Mouse (Mus musculus) stomach, postnatal 0 days (tissue): Measurements from ENCODE around the gene Fto. TPM values are rescaled to one million over a fixed set of nuclear protein-coding genes. Genes with fewer than 3 reads are reported as not detected.

ENCODE experiments used
- ATAC-seq: fragments of 200-750 bp; cut with Nextera tagmentation; 2 replicates; pipeline ENCODE4 v1.8.0; 2017; ENCODE audit not compliant: low FRiP score, low TSS enrichment
- DNase-seq: peaks from one replicate; pipeline ENCODE4 v3.0.0-alpha.2; 2016; ENCODE audit warnings: low spot score
- H3K27ac ChIP-seq: fragments of 300-500 bp; sonication (generic); replicated peaks from 2 replicates; pipeline ENCODE4 v1.5.1; 2014; ENCODE audit warnings: mild to moderate bottlenecking, control low read depth
- H3K27me3 ChIP-seq: fragments of 300-500 bp; sonication (generic); 2 replicates; pipeline ENCODE4 v1.6.1; 2014; ENCODE audit warnings: low read length; ENCODE audit not compliant: control insufficient read depth, insufficient read depth
- H3K36me3 ChIP-seq: fragments of 300-500 bp; sonication (generic); 2 replicates; pipeline ENCODE4 v1.6.1; 2014; ENCODE audit warnings: low read length, mixed read lengths; ENCODE audit not compliant: control insufficient read depth, insufficient read depth
- H3K4me1 ChIP-seq: fragments of 300-500 bp; sonication (generic); replicated peaks from 2 replicates; pipeline ENCODE4 v1.6.1; 2014; ENCODE audit warnings: antibody characterized with exemption; ENCODE audit not compliant: control insufficient read depth, insufficient read depth
- H3K4me2 ChIP-seq: fragments of 300-500 bp; sonication (generic); replicated peaks from 2 replicates; pipeline ENCODE4 v1.6.1; 2014; ENCODE audit warnings: low read depth, mild to moderate bottlenecking, control low read depth, moderate library complexity
- H3K4me3 ChIP-seq: fragments of 300-500 bp; sonication (generic); 2 replicates; pipeline ENCODE4 v1.5.1; 2014; ENCODE audit warnings: low read depth, low read length, control low read depth
- H3K9ac ChIP-seq: fragments of 300-500 bp; sonication (generic); 2 replicates; pipeline ENCODE4 v1.6.1; 2014; ENCODE audit warnings: mild to moderate bottlenecking, low read length, control low read depth, mixed read lengths
- H3K9me3 ChIP-seq: fragments of 300-500 bp; sonication (generic); 2 replicates; pipeline ENCODE4 v1.6.1; 2016; ENCODE audit warnings: low read length; ENCODE audit not compliant: control insufficient read depth
- CTCF ChIP-seq: IDR thresholded peaks from 2 replicates; pipeline ENCODE4 v1.5.1; 2016; ENCODE audit warnings: antibody characterized with exemption, low read depth, mild to moderate bottlenecking, moderate library complexity
- EP300 ChIP-seq: optimal IDR thresholded peaks from 2 replicates; pipeline ENCODE3; 2016; ENCODE audit warnings: antibody characterized with exemption
- WGBS: fragments of 180-500 bp; shearing (Covaris S2); extraction: QIAGEN DNeasy Blood & Tissue Kit; methylation state at CpG from one replicate; pipeline ENCODE4 v1.1.7; 2014; 5-methylcytosine and 5-hydroxymethylcytosine counted together
- polyA plus RNA-seq: library from polyadenylated mRNA; unstranded; fragments of >200 nt; fragmentation: Nextera tagmentation; extraction: Ambion mirVana; gene quantifications from 2 replicates; pipeline ENCODE4 v1.2.1, GENCODE M21; 2015

The Fto gene
- polyA plus RNA-seq, 1 experiment from 2014 or later, result 25.7 TPM

GRCm38 (mm10) chr8:91505411-91505954 is 192.2 kb downstream of the Fto start:
- Histone ChIP-seq H3K4me3 (no peak overlapping the region), H3K4me1 (peaks cover 21% of the 10 kb centered on the region), H3K27ac (peak overlapping the region; percentile 73), H3K4me2 (no peak overlapping the region), H3K27me3 (no peaks in the 10 kb centered on the region), H3K9ac (no peak overlapping the region), H3K36me3 (no peaks in the 10 kb centered on the region), H3K9me3 (no peaks in the 10 kb centered on the region)
- TF ChIP-seq EP300 (no peak), CTCF (no peak)
- DNase-seq, result peak; percentile 71
- peak; percentile 97 for ATAC-seq
- WGBS, result 53% methylated on average over 8 of the region's 8 CpGs

GRCm38 (mm10) chr8:91505997-91506672 is 192.8 kb downstream of the Fto start:
- WGBS, result 66% methylated on average over 4 of the region's 4 CpGs
- H3K4me1 ChIP-seq, result peaks cover 21% of the 10 kb centered on the region
- DNase-seq, result no peak
- no peak for TF ChIP-seq EP300
- no peak for TF ChIP-seq CTCF
- H3K36me3 ChIP-seq, result no peaks in the 10 kb centered on the region
- peak overlapping the region; percentile 73 for H3K27ac ChIP-seq
- no peak overlapping the region for H3K9ac ChIP-seq
- H3K4me3 ChIP-seq, result no peak overlapping the region
- no peak for ATAC-seq
- no peak overlapping the region for H3K4me2 ChIP-seq
- no peaks in the 10 kb centered on the region for H3K9me3 ChIP-seq
- no peaks in the 10 kb centered on the region for H3K27me3 ChIP-seq

- 64% methylated on average over 6 of the region's 6 CpGs for WGBS
- Histone ChIP-seq H3K27ac (no peak overlapping the region), H3K36me3 (no peaks in the 10 kb centered on the region), H3K9ac (no peak overlapping the region), H3K4me1 (peaks cover 21% of the 10 kb centered on the region), H3K9me3 (no peaks in the 10 kb centered on the region), H3K27me3 (no peaks in the 10 kb centered on the region), H3K4me2 (no peak overlapping the region), H3K4me3 (no peak overlapping the region)
- TF ChIP-seq EP300 (no peak), CTCF (no peak)
- no peak for DNase-seq
- no peak for ATAC-seq
Observed at GRCm38 (mm10) chr8:91506682-91507257, 193.4 kb downstream of the Fto start.

- H3K27ac ChIP-seq, result peak overlapping the region; percentile 49
- H3K27me3 ChIP-seq, result no peaks in the 10 kb centered on the region
- no peak for TF ChIP-seq EP300
- no peak for TF ChIP-seq CTCF
Observed at GRCm38 (mm10) chr8:91507681-91508097, 194.4 kb downstream of the Fto start.

GRCm38 (mm10) chr8:91508284-91508683 is 195.0 kb downstream of the Fto start:
- no peak overlapping the region for H3K4me2 ChIP-seq
- DNase-seq, result no peak
- TF ChIP-seq CTCF (no peak), EP300 (no peak)
- H3K9me3 ChIP-seq, result no peaks in the 10 kb centered on the region
- H3K9ac ChIP-seq, result no peak overlapping the region
- H3K27me3 ChIP-seq, result no peaks in the 10 kb centered on the region
- H3K36me3 ChIP-seq, result no peaks in the 10 kb centered on the region
- no peak overlapping the region for H3K4me3 ChIP-seq
- 0 out of 2 replicates have a peak overlapping the region, but pooled peaks have one; percentile 35 for H3K27ac ChIP-seq
- peaks cover 21% of the 10 kb centered on the region for H3K4me1 ChIP-seq
- WGBS, result 69% methylated on average over 4 of the region's 4 CpGs
- no peak for ATAC-seq

More at GRCm38 (mm10) chr8:91507681-91508097, 194.4 kb downstream of the Fto start:
- Histone ChIP-seq H3K4me2 (no peak overlapping the region), H3K9ac (no peak overlapping the region), H3K9me3 (no peaks in the 10 kb centered on the region), H3K4me3 (no peak overlapping the region), H3K36me3 (no peaks in the 10 kb centered on the region), H3K4me1 (peaks cover 21% of the 10 kb centered on the region)
- ATAC-seq, result no peak
- 38% methylated on average over 7 of the region's 7 CpGs for WGBS
- DNase-seq, result no peak
